Mouse (Mus musculus): ENCODE measurements around the gene Vdr.

DNA sequence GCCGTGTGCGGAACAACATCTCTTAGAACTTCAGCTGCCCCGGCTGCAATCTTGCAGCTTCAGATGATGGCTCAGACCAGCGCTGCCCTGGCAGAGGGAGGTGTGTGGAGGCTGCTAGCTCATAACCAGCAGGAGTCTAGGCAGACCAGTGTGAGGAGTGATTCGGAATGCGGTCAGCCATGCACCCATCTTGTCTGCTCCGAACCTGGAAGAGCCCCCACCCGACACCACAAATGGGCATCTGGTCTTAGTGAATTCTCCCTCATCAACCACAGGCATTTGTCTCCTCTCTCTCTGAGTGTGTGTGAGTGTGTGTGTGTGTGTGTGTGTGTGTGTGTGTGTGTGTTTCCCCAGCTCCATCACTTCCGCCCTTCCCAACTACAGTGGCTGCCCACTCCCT is 90.5 kb downstream of the Vdr start:
- TF ChIP-seq POLR2A (IDR thresholded peaks at IDR 0.05; ENCODE audit: extremely low read depth, insufficient read depth, low read length) = no peak
- TF ChIP-seq CTCF (IDR thresholded peaks at IDR 0.05; ENCODE audit: low read depth, low read length) = no peak
